Mouse (Mus musculus): Measurements from ENCODE around the gene Pcdh15.

The Pcdh15 gene

DNA sequence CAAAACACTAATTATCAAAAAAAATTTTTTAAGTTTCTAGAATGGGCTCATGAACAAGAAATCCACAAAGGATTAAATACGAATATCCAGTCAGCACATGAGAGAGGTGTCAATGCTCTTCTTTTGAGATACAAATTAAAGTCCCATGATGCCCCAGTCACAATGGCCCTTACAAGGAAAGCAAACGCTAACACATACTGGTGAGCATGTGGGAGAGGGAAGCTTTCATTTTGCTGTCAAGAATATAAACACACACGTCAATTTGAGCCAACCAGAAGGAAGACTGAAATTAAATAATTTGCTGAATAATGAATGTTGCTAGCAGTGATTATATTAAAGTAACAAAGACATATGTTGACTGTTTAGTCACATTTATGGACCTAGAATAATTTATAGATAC is 1470.5 kb downstream of the Pcdh15 start:
- no peak for DNase-seq (ENCODE audit: low read depth, low spot score)

DNA sequence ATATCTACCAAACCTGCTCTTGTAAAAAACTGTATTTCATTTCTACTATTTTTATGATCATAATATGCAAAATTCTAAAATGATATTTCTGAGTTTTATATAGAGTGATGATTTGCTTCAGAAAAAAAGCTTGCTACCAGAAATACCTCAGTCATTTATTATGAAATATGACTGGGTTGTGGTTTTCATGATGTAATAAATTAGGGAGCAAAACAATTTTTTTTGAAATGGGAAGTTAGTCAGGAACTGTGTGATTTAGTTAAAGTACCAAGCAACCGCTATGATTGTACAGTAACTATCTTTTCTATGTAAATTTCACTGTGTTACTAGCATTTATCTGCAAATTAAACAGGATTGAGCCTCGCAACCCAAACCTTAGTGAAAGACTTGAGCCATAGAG is 1480.8 kb downstream of the Pcdh15 start:
- no peak for DNase-seq (ENCODE audit: low read depth, low spot score)

DNA sequence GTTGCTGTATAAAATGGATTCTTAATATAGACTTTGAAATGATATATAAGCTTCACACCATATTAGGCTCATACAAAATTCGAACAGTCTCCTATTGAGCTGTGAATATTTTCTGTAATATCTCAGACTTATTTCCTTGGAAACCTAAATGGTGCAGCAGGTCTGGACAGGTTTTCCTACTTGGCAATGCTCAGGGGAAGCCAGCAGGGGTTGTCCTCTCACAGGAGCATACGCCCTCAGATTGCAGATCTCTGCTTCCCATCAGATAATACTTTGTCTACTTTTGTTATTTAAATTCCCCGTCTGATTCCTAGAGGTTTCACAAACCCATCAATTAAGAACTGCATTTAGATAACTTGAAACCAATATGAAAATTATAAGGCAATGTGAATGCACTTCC is 1492.7 kb downstream of the Pcdh15 start:
- no peak for DNase-seq (ENCODE audit: low read depth, low spot score)

DNA sequence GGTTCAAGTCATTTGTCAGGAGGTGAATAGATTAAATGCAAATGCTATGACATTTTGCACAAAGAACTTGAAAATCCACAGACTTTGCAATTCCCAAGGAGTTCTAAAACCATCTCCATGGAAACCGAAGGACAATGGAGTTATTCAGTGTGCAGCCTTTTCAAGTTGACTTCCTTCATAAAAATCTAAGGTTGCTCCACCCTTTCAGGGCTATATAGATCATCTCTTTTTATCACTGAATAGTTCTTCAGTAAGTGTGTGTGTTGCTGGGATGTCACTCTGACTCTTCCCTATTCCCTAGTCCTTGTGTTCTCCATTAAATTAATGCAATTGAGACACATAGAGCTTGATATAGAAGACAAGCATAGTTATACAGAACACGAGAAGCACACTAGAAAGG is 1508.5 kb downstream of the Pcdh15 start:
- DNase-seq (ENCODE audit: low read depth, low spot score): no peak

DNA sequence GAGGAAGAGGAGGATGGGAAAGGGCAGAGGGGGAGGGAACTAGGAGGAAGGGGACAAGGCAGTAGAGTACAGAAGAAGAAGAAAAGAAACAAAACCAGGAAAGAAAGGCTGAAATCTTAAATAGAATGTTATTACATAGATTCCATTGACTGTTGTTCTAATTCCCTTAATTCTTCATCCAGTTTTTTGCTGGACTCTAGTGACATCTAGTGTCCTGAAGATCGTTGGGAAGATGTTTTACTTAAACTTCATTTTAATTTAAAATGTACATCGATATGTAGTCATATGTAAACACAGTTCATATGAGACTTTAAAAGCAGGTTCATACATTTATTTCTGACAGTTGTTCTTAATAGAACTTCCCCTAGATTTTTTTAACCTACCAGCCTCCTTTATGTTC is 1522.7 kb downstream of the Pcdh15 start:
- no peak for DNase-seq (ENCODE audit: low read depth, low spot score)

DNA sequence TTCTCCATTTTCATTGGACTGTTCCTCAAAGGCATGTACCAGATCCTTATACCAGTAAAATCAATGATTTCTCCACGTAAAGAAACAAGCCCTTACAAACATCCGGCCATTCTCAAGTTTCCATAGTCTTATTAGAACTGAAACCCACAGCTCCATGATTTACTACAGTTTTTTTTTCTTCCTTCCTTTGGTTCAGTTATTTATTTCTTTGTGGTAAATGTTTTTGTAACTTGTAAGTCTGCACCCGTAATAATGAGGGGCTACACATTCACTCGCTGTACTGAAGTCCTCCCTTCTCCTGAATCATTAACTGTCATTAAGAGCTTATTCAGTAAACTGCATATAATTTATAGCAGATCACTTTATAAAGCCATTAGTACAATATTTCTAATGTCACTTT is 1526.6 kb downstream of the Pcdh15 start:
- DNase-seq (ENCODE audit: low read depth, low spot score): no peak

DNA sequence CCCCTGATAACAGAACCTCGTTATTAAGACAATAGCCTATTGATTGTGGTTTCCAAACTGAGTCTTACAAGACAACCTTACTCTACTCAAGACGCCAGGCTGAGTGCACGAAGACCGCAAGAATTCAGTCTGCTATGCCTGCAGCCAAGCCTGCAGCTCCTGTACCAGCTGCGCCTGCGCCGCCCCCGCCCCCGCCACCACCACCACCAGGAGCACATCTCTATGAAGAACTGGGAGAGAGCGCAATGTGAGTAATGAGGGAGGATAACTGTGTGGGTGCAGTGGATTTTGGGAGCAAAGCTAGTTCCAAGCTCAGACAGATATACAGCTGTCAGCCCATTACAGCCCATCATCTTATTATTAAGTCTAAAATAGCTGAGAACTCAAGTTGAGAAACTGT is 1527.5 kb downstream of the Pcdh15 start:
- no peak for DNase-seq (ENCODE audit: low read depth, low spot score)

DNA sequence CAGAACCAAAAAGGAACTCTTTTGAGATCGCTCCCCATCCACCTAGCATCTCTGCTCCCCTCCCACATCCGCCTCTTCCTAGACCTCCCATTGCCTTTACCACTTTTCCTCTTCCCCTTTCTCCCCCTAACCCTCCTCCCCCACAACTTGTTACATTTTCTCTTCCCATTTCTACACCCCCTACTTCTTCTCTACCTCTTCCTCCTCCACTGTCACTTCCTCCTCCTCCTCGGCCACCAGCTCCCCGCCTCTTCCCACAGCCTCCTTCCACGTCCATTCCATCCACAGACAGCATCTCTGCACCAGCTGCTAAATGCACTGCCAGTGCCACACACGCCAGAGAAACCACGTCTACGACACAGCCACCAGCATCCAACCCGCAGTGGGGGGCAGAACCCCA is 1532.2 kb downstream of the Pcdh15 start:
- DNase-seq (ENCODE audit: low read depth, low spot score): no peak

DNA sequence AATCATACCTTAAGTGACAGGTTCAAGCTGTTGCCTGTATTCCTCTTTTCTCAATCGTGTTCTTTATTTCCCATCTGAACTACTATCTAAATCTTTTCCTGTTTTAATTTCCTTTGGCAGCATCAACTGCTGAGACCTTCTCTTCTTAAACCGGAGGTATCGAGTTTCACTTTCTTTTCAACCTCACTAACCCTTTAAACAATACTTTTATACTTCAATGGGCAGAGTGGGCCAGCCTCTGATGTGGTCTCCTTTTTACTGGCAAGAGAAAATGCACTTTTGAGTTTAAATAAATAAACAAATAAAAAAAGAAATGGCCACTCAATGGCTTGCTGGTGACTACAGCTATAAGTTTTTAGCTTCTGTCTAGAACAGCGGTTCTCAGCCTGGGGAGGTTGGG is 1537.9 kb downstream of the Pcdh15 start:
- DNase-seq (ENCODE audit: low read depth, low spot score): no peak

DNA sequence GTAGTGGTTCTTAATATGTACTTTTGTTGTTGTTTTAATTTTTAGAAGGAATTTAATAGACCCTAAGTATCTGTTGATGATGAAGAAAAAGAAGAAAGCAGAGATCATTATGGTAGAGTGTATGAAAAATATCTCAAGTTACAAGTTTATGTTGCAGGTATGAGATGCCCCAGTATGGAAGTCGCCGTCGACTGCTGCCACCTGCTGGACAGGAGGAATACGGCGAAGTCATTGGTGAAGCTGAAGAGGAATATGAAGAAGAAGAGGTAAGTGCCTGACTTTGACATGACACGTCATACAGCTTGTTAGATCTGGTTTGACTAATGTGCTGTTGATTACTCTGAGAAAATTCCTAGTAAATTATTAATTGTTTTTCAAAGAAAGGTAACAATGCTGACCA is 1543.0 kb downstream of the Pcdh15 start:
- peak; percentile 5 for DNase-seq (ENCODE audit: low read depth, low spot score)

DNA sequence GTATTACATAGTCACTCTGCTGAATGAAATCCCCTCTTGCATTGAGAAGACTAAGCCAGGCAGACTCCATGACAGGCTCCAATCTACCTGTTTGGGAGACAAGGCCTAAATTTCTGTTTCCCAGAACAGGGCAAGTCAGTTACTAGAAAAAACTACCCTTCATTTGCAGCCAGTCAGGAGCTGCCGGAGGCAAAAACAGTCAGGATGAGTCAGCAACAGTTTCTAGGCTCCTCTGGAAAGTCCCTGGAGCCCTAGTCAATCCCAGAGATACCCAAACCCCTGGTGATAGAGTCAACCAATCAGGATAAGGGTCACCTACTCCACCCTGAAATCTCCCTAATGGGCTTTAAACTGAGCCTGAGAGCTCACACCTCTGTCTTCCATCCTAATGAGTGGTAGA is 1564.0 kb downstream of the Pcdh15 start:
- DNase-seq (ENCODE audit: low read depth, low spot score): no peak

DNA sequence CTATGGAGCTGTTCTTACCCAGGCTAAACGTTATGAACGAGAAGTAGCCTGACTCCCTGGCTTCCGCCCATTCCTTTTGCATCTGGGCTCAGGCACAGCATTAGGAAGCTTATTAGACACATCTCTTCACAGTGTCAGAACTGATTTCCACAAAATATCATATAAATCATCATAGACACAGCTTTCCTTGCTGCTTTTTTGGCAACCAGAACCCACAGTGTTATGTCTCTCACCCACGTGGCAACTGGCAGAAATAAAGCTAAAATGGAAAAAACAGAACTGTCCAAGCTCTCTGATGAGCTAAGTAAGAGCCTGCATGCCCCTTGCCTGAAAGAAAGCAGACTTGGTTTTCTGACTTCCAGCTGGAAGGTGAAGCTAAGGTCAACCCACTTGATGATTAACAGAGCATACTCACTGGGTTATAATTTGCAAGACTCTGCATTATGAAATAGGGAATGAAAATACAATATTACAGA is 1580.9 kb downstream of the Pcdh15 start:
- DNase-seq (ENCODE audit: low read depth, low spot score): no peak

DNA sequence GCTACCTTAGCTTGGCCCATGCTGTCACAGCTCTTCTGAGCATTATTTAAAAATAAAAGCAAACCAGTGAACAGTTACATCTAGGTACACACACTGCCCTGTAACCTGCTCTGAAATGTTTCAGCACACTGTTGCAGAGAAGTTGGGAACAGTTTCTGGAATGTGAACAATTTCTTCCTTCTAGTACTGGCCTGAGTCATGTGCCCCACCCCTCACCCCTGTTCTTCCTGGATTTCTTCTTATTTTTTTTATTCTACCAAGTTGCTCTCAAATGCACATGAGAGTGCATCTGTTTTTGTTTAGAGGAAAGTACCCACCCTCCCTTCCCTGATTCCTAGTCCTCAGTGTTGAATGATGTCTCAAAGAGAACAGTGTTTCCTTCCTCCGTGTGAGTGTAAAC is 1581.4 kb downstream of the Pcdh15 start:
- no peak for DNase-seq (ENCODE audit: low read depth, low spot score)

Data from A20 (cell line).